Mouse (Mus musculus) bone marrow macrophage, adult 2 months (primary cell): Measurements from ENCODE around the gene Tlcd2. TPM values are rescaled to one million over a fixed set of nuclear protein-coding genes. Genes with fewer than 3 reads are reported as not detected.

ENCODE experiments used
- H3K27ac ChIP-seq: 2 replicates; pipeline ENCODE4 v1.5.1; 2012; ENCODE audit warnings: low read depth, low read length; ENCODE audit not compliant: insufficient read depth
- H3K4me1 ChIP-seq: 2 replicates; pipeline ENCODE4 v1.6.1; 2012; ENCODE audit warnings: low read length; ENCODE audit not compliant: control insufficient read depth, insufficient read depth
- H3K4me3 ChIP-seq: 2 replicates; pipeline ENCODE4 v1.5.1; 2012; ENCODE audit warnings: mild to moderate bottlenecking, low read length, moderate library complexity; ENCODE audit not compliant: insufficient read depth
- CTCF ChIP-seq: IDR thresholded peaks from 2 replicates; pipeline ENCODE4 v1.5.1; 2012; ENCODE audit warnings: low read depth, mild to moderate bottlenecking, low read length, moderate library complexity
- POLR2A ChIP-seq: IDR thresholded peaks from 2 replicates; pipeline ENCODE4 v1.6.1; 2012; ENCODE audit warnings: mild to moderate bottlenecking, low read depth, low read length, borderline replicate concordance
- polyA plus RNA-seq: library from polyadenylated mRNA; stranded (reverse); fragments of >200 nt; gene quantifications from 2 replicates; pipeline ENCODE4 v1.2.4, GENCODE M21; 2012; ENCODE audit not compliant: missing spikeins, insufficient read depth, insufficient read length

Gene Tlcd2
- polyA plus RNA-seq, 1 experiment, result 3.6 TPM

DNA sequence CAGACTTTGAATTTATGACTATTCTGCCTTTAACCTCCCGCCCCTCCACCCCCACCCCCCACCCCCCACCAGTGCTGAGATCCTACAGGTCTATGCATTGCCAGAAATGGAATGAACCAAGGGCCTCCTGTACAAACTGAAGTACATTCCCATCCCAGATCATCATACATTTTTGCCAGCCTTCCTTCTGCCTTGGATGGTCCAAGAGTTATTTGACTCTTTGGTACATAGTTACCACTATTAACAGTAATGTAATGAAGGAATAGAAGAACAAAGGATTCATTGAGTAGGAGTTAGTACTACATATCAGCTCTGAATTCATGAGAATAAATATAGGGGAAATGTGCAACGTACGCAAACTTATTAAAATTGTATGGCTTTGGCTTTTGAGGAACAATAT lies 24.7 kb downstream of the Tlcd2 start:
- H3K4me3 ChIP-seq, result no peak overlapping the region
- no peak overlapping the region for H3K27ac ChIP-seq
- TF ChIP-seq POLR2A, result no peak
- TF ChIP-seq CTCF, result no peak
- H3K4me1 ChIP-seq, result peaks cover 4% of the 10 kb centered on the region

DNA sequence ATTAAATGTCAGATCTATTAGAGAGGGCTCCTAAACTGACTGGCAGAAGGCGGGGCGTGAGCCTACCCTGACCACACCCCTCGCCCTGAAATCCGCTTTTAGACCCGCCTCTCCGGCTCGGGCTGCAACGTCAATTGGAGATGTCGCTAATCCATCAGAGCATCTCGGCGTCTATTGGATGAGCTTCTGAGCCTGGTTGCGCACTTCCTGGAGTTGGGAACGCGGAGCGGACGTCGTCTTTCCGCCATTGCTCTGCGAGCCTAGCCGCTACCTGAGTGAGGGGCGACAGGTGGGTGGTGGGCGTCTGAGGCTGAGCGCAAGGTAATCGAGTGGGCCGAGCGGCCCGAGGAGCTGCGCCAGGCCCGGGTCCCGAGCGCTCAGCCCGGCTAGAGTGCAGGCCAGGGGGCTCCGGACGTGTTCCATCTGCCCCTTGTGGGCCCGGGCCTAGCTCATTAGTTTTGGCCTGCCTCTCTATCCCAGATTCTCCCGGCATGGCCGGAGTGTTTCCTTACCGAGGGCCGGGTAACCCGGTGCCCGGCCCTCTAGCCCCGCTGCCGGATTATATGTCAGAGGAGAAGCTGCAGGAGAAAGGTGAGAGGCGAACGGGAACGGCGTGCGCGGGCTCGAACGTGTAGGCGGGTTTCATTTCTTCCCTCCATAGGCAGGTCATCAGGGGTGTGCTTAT lies 25.2 kb downstream of the Tlcd2 start, which contains the start of gene Prpf8:
TSS of gene Prpf8 (plus strand) at position 216 of the 685 bp plus-strand sequence.
- Histone ChIP-seq H3K4me1 (peaks cover 4% of the 10 kb centered on the region), H3K27ac (peak within 1 kb of the TSS; percentile 62), H3K4me3 (peak within 1 kb of the TSS; percentile 92)
- TF ChIP-seq POLR2A (0 out of 2 replicates have a peak, but pooled peaks have one; percentile 28), CTCF (0 out of 2 replicates have a peak, but pooled peaks have one; percentile 9)

DNA sequence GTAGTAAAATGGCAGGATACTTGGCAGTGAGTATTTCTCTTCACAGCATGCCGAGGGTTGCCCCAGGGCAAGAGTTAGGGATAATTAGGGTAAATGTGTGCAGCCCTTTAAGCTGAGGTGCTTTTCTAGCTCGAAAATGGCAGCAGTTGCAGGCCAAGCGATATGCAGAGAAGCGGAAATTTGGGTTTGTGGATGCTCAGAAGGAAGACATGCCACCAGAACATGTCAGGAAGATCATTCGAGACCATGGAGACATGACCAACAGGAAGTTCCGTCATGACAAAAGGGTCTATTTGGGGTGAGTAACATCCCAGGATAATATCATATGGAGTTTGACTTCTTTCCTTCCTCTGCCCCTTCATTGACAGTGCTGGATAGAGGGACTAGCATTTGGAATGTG lies 26.0 kb downstream of the Tlcd2 start:
- peaks cover 4% of the 10 kb centered on the region for H3K4me1 ChIP-seq
- TF ChIP-seq CTCF, result no peak
- TF ChIP-seq POLR2A, result no peak
- H3K4me3 ChIP-seq, result peak overlapping the region; percentile 92
- peak overlapping the region; percentile 62 for H3K27ac ChIP-seq

DNA sequence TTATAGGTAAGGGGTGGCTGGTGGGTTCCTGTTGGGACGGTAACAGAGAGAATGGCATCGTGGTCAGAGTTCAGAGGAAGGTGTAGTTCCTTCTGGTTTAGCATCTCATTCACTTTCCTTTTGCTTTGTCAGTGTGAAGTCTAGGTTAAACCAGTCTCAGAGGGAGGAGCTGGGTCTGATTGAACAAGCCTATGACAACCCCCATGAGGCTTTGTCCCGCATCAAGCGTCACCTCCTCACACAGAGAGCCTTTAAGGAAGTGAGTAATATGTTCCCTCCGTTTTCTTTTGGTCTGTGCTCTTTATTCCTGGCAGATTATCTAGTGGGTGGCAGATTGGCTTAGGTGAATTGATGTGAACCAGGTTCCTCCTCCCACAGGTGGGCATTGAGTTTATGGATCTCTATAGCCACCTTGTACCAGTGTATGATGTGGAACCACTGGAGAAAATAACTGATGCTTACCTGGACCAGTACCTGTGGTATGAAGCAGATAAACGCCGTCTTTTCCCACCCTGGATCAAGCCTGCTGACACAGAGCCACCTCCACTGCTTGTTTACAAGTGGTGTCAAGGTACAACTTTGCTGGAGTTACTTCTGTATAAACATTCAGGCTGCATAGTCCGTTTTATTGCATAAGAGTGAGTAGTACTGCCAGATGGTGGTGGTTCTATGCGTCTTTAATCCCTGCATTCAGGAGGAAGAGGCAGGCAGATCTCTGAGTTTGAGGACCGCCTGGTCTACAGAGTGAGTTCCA lies 33.0 kb downstream of the Tlcd2 start:
- no peak for TF ChIP-seq POLR2A
- no peak for TF ChIP-seq CTCF
- no peaks in the 10 kb centered on the region for H3K4me1 ChIP-seq
- no peak overlapping the region for H3K27ac ChIP-seq
- no peak overlapping the region for H3K4me3 ChIP-seq

DNA sequence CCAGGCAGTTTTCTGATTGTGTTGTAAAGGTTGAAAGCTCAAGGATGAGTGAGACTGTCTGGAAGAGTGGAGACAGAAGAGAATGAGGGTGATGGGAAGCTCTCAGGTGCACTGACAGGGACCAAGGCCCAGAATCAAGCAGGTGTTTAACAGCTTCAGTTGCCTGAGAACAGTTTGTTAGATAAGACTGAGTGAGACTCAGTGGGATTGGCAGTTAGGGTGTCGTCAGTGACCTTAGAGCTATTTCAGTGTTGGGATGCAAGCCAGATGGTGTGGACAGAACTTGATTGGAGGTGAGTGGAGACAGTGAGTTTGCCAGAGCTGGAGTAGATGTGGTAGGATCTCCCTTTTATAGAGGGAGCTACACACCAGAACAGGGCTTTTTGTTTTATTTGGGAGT lies 36.6 kb downstream of the Tlcd2 start:
- TF ChIP-seq POLR2A, result no peak
- no peak for TF ChIP-seq CTCF

DNA sequence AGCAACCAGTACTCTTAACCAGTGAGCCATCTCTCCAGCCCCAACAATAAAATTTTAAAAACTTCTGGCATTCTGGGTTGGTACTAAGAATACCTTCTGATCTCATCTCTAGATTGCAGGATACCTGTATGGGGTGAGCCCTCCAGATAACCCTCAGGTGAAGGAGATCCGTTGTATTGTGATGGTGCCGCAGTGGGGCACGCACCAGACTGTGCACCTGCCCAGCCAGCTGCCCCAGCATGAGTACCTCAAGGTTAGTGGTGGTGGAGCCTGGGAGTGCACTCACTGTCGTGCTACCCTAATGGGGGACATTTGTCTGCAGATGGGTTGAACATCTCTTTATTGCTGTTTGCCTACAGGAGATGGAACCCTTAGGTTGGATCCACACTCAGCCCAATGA lies 46.6 kb downstream of the Tlcd2 start:
- H3K27ac ChIP-seq, result no peak overlapping the region
- TF ChIP-seq POLR2A (no peak), CTCF (no peak)
- H3K4me3 ChIP-seq, result no peak overlapping the region
- H3K4me1 ChIP-seq, result peaks cover 15% of the 10 kb centered on the region

More for the DNA sequence above, 36.6 kb downstream of the Tlcd2 start:
- H3K27ac ChIP-seq, result no peak overlapping the region
- H3K4me1 ChIP-seq, result no peaks in the 10 kb centered on the region
- no peak overlapping the region for H3K4me3 ChIP-seq

DNA sequence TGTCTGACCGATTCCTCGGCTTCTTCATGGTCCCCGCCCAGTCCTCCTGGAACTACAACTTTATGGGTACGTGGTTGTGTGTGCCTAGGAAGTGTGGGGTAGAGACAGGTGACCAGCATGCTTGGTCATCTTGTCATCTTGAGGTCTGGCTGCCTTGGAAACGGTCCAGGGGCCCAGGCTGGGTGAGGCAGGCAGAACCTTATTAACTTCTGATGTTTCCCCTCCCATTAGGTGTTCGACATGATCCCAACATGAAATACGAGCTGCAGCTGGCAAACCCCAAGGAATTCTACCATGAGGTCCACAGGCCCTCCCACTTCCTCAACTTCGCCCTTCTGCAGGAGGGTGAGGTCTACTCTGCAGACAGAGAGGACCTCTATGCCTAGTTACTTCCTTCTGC lies 47.4 kb downstream of the Tlcd2 start:
- no peak for TF ChIP-seq POLR2A
- no peak for TF ChIP-seq CTCF
- no peak overlapping the region for H3K4me3 ChIP-seq
- H3K27ac ChIP-seq, result 0 out of 2 replicates have a peak overlapping the region, but pooled peaks have one; percentile 0
- H3K4me1 ChIP-seq, result peaks cover 15% of the 10 kb centered on the region

DNA sequence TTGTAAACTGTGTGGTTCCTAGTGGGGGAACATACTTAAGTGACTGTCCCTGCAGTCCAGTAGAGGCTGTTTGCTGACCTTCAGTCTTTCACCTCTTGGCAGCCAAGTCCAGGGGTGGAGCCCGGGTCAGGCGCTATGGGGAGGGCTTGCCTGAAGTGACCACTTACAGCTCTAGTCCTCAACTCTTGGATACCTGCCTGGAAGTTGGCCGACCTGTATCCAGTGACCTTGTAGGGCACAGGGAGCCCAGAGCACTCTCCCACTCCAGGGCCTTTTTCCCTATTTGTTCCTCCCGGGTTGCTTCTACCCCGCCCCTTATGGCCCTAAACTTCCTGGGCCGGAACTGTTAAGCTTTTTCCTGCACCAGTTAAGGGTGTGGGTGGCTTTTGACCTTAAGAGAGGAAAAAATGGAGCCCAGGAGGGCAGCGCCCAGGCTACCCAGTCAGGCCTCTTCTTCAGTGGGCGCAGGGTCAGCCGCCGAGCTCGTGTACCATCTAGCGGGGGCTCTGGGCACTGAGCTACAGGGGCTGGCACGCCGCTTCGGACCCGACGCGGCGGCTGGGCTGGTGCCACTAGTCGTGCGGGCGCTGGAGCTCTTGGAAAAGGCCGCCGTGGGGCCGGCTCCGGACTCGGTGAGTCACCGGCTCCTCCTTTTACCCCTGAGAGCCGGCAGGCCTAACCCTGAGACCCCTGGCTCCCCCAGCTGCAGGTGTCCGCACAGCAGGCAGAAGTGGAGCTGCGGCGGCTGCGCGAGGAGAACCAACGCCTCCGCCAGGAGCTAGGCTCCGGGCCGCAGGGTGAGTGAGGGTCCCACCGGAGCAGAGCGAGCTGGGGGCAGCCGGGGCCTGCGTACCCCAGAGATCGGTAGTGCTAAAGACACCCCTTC lies 48.5 kb downstream of the Tlcd2 start, which contains the start of gene Rilp:
TSS of gene Rilp (plus strand) at position 354 of the 886 bp plus-strand sequence.
- Histone ChIP-seq H3K27ac (peak within 1 kb of the TSS; percentile 69), H3K4me3 (peak within 1 kb of the TSS; percentile 69), H3K4me1 (peaks cover 15% of the 10 kb centered on the region)
- TF ChIP-seq CTCF (no peak), POLR2A (no peak)

DNA sequence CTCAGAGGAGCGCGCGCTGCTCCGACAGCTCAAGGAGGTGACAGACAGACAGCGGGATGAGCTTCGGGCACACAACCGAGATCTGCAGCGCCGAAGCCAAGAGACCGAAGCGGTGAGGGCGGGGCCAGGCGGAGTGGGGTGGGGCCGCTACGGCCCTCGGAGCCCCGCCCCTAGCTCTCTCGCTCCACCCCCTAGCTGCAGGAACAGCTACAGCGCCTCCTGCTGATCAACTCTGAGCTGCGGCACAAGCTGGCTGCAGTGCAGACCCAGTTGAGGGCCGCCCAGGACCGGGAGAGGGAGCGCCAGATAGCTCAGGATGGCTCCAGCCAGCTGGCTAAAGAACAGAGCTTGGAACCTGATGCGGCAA lies 49.1 kb downstream of the Tlcd2 start:
- TF ChIP-seq POLR2A, result no peak
- peak; percentile 77 for TF ChIP-seq CTCF
- Histone ChIP-seq H3K4me1 (peaks cover 15% of the 10 kb centered on the region), H3K4me3 (peak overlapping the region; percentile 69), H3K27ac (peak overlapping the region; percentile 69)
